Mouse (Mus musculus) G1E-ER4 (cell line): Measurements from ENCODE around the gene Myo16. TPM values are rescaled to one million over a fixed set of nuclear protein-coding genes. Genes with fewer than 3 reads are reported as not detected.
A peak's percentile ranks its signal among the peaks of the same experiment; 100 is the strongest.

ENCODE experiments used
- GATA1 ChIP-seq: IDR thresholded peaks from one replicate; pipeline ENCODE4 v1.8.0; 2012; ENCODE audit warnings: low read length, inconsistent platforms
- polyA plus RNA-seq: library from polyadenylated mRNA; stranded (reverse); fragments of >175 nt; gene quantifications from 2 replicates; pipeline ENCODE4 v1.2.3, GENCODE M21; 2012

The Myo16 gene
- polyA plus RNA-seq, 1 experiment, result 0.04 TPM

DNA sequence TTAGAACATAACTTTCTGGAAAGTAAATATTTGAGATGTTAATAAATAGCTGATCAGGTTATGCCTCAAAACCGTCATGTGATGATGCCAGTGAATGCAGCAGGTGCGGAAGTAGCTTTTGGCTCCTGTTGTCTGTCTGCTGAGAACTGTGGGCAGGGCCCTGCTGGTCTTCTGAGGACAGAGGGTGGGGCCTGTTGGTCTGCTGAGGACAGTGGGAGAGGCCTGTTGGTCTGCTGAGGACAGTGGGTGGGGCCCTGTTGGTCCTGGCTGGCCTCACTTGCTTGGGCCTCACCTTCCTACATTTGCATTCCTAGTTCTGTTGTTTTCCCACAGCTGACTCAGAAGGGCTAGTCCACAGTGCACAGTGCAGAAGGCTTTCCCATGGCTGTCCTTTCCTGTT, 466.0 kb downstream of the Myo16 start:
- TF ChIP-seq GATA1, result no peak

DNA sequence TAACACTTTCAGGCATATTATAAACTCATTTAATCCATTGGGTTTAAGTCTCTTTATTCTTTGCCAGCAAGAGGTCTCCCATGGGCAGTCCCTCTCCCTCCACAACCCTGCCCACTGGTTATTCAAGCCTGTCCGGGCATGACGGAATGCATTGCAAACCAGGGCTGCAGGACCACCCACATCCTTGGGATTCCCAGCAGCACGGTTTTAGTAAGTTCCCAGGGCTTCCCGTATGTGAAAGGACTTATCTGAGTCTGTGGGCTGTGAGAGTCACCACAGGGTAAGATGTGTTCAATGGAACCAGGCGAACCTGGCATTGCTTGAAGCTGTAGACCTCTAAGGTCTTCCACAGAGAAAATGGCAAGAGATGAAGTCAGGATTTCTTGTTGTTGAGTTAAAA, 471.6 kb downstream of the Myo16 start:
- TF ChIP-seq GATA1, result no peak

DNA sequence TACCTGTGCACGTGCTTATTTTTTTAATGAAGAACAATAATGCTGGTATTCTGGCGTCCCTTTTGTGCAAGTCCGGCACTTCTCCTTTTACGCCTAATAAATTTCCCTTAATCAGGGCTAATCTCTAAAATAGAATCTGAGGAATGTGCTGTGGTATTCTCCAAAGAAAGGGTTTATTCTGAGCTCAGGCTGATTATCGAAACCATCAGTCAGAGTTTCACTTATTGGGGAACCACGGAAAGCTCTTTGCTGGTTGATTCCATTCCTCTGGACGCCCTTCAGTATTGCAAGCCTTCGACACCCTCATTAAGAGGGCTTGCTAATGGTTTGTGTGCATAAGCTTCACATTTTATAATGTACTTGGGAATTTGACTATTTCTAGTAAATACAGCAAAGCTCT, 475.0 kb downstream of the Myo16 start:
- no peak for TF ChIP-seq GATA1

DNA sequence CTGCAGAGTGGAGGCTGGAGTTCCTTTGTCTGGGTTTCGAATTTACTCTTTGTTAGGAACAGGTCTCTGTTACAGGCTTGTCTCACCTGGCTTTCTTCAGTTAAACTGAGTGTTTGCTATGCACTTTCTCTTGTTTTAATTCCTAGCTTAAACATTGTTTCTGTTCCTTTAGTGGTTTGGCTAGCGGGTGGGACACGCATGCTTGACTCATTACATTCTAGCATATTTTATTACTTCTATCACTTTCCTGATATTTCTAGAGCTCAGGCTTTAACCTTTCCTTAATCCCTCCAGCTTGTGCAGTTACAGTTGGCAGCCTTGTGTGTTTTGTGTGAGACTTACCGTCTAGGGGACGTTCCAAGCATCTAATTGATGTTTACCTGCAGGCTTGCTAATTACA, 476.2 kb downstream of the Myo16 start:
- no peak for TF ChIP-seq GATA1

DNA sequence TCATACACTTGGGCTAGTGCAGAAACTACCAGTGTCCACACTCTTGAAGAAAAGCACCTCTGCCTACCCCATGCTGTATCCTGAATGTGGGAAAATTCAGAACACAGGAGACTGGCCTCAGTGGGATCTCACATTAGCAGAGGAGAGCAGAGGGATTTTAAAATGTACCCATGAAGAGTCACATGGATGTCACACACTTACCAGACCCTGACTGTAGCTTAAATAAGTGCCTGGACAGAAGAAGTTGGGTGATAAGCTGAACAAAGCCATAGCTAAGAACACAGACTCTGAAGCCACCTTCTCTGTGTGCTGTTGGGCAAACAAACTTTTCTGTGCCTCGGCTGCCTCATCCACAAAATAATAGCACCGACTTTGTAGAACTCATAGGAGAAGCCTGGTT, 477.3 kb downstream of the Myo16 start:
- no peak for TF ChIP-seq GATA1

DNA sequence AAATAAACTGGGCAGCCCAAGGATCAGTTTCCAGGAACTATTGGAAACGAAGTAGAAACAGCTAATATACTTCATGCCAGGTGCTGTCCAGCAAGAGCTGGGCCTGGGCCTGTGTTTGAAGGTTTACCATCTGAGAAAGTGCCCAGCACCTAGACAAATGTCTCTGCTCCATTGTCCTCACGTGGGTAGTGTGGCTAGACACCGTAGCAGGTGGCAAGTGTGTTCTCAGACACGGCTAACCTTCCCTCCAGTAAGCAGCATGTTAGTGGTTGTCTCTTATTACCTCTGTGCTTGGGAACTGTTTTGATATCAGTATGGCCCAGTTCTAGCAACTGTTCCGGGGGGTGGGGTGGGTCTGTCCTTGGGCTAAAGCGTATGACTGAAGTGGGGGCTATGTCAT, 478.9 kb downstream of the Myo16 start:
- TF ChIP-seq GATA1, result no peak

DNA sequence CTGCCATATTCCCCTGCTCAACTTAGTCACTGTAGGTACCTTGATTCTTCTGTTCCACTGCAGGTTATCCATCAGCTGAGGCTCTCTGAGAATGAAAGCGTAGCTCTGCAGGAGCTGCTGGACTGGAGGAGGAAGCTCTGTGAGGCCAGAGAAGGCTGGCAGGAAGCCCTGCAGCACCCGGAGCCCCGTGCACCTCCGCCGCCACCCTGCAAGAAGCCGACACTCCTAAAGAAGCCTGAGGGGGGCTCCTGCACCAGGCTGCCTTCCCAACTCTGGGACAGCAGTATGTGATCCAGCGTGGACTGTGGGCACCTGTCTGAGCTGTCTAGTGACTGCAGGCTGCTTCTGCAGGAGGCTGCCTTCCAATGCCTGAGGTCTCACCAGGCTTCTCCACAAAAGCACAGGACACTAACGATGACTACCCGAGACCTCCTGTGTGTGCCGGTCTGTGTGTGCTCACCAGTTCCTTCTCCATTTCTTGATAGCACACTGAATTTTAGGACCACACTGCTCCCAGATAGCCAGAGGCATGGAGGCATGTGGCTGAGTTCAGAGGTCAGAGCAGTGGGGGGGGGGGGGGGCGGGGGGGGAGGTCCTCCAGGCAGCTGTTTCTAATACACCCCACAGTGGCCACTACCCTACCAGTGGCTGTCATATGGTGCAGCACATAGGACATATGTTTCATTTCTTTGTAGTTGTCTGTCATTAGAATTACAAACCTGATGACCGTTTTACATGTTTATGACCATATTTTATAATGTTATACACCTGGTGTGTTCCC, 479.8 kb downstream of the Myo16 start:
- TF ChIP-seq GATA1, result no peak

DNA sequence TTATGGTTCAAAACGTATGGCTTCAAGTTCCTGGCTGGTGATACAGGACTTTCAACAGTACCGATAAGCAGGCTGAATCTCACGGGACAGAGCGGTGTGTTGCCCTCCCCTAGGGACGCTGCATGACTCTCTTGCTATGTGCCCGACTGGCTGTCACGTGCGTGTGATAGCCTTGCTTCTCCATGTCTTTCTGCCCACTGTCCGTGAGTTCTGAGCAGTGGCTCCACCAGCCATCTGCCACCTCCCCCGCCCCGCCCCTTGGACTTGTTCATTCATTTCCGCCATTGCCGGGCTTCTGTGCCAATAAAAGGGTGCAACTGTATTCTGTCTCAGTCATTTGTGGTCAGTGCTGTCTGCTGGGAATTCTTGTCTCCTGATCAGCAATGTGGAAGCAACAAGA, 480.7 kb downstream of the Myo16 start:
- no peak for TF ChIP-seq GATA1

DNA sequence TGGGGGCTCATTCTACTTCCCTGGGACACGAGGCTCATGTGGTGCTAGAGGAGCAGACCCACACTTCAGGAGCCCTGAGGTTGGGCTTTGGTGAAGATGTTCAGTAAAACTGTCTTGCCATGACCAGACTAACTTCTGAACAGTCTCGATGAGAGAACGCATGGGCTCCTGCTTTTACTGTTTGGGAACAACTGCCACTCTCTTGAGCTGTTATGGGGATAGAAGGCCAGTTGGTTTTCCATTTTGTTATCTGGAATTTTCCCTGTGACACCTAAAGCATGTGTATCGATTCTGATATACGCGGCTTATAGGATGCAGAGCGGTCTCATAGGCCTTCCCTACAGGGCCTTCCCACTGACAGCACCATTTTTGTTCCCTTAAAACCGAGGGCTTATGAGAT, 485.2 kb downstream of the Myo16 start:
- no peak for TF ChIP-seq GATA1

DNA sequence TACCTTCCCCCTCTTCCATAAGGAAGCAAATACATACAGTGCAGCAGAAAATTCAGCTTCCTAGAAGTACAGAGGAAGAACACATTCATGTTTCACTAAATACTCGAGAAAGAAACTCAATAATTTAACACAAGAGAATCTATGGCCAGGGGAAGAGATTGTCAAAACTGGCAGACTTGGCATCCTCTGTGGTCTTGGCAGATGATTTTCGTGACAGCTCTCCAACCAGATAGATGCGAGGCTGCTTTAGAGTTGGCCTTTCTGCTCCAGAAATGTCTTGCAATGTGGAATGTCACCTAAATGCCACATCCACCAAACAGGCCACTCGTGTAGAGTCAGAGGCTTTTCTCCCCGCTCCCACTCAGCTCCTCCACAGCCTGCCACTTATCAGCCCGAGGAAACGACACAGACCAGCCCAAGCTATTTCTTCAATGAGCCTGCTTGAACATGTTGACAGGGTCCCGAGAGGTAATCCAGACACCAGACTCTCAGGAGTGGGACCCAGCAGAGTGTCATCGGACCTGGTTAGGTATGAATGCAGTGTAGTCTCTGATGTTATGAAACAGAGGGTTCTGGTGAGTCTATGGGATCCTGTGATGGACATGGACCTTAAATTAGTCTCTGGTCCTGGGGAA, 486.6 kb downstream of the Myo16 start:
- TF ChIP-seq GATA1, result no peak

DNA sequence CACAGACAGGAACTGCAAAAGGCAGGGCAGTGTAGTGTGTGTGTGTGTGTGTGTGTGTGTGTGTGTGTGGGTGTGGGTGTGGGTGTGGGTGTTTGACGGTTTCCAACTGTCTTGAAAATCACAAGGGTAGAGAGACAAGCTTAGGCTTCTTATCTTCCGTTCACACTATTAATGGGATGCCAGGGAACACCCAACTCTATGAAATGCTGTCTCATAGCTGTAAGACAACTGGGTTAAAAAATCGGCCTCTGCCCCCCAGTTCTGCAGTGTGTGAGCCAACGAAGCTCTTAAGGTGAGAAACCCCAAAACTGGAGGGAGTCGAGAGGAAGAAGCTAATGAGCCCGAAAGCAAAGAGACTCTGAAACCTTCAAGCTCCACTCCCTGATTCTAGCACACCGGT, 487.1 kb downstream of the Myo16 start:
- peak; percentile 57 for TF ChIP-seq GATA1

DNA sequence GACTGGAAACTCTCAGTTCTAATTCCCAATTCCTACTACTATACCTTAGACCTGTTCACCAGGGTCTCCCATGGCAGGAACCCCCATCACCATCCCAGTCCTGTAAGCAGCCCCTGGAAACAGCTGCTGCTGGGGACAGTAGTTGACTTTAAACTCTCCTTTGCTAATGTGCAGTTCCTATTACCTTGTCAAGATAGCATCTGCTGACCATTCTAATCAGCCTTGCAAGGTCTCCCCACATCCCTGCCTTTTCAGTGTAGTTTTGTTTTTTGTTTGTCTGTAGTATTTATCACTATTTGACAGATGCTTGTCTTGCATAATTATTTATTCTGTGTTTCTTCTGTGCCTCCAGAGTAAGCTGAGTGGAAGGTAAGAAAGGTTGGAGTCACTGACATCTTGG, 487.6 kb downstream of the Myo16 start:
- TF ChIP-seq GATA1, result peak; percentile 35

DNA sequence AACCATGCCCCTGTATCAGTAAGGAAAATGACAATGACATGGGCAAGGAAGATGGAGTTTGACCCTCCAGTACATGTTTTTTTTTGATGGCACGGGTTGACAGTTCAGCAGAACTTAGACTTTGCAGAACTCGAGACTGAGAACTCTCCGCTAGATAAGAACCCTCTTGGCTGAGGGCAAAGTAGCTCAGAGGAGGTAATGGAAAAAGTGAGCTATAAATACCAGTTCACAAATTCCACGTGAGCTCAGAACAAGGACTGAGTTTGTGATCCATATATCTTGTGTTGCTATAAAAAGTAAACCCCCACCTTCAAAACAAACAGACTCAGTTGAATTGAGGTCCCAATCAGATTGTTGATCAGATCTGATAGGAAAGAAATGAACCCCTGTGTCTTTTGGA, 489.5 kb downstream of the Myo16 start:
- no peak for TF ChIP-seq GATA1

DNA sequence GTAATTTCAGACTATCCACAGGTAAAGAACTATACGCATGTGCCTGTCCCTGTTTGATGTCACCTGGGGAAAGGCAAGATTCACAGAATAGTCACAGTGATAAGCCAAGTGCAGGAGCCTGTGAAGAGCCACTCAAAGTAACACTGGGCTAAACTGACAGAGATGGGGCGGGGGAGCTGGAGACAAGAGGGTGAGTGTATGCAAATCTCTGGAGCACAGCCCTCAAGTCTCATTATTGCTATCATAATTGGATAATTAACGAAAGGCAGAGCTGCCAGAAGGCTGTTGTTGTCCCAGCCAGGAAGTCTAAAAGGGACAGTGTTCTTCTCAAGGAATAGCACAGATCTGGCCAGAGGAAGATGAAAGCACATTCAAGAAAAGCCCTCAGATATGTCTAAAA, 490.8 kb downstream of the Myo16 start:
- TF ChIP-seq GATA1, result no peak

DNA sequence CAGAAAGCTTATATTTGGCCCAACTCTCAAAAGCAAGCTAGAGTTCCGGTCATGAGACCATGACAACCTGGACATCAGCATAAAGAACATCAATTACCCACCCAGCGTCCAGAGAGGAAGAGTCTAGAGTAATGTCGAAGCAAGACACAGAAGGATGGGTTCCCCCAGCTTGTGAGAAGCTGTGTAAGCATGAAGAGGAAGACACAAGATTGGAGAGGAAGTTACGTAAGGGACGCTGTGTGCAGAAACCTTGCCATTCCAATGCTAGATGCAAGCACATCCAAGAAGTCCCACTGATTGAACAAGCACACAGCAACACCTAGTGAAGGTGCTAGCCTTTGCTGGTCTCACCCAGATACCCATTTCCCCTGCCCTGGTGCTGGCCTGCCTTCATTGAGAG, 492.0 kb downstream of the Myo16 start:
- no peak for TF ChIP-seq GATA1

DNA sequence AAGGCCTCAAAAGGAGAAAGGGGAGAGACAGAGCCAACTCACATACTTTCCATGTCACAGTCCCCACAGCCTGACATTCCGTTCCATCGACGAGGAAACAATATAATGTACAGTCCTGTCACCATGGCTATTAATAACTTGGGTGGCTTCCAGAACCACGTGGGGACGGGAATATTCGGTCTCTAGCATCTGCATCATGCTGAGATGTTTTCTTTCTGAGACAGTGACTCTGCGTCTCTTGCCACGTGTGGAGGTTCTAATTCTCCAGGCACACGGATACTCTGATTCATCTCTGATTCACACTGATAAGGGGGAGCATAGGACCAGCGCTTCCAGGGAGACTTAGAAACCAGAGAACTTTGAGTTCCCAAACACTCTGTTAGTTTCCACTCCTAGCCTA, 492.8 kb downstream of the Myo16 start:
- no peak for TF ChIP-seq GATA1
